Mouse (Mus musculus) natural killer cell, adult 2 months (primary cell): ENCODE results near the gene Trim56.
A peak's percentile ranks its signal among the peaks of the same experiment; 100 is the strongest.

ENCODE experiments used
- DNase-seq, 2 experiments: peaks; one replicate each; pipeline ENCODE4 v3.0.0; 2022; ENCODE audit warnings: low spot score in 2 of 2

Trim56 gene

DNA sequence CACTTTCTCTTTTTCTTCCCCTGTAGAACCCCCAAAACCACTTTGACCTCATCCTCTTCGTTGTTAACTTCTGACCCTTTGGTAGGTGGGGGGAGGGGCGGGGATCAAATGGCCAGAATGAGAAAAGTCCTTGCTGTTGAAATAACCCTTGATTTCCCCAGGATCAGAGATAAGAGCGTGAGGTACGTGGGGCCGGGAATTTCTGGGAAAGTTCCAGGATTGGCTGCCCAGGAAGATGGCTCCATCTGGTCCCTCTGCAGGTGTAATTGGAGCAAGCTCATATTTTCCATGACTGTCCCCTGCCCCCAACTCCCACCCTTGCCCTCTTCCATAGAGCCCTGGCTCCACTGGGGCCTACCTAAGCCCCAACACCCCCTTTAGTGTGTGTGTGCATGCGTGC is 40.3 kb downstream of the Trim56 start:
- no peak for DNase-seq

DNA sequence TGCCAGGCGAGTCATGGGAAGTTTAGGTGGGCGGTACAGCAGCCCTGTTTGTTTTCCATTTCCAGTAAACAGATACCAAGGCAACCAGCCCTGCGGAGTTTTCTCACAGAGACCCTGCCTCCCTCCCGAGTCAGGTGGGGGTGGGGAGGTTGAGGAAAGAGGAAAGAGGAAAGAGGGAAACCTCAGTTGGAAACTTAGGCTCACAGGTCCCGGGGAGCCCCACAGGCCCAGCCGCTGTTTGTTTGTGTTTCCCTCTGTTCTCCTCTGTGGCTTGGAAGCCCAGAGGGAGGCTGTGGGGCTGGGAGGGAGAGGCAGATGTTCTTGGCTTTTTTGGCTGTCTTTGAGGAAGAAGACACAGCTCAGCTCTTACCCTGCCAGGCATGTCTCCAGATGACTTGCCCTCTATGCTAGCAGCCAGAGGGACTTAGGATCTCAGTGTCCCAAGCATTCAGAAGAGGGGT is 41.8 kb downstream of the Trim56 start:
- DNase-seq, result no peak

DNA sequence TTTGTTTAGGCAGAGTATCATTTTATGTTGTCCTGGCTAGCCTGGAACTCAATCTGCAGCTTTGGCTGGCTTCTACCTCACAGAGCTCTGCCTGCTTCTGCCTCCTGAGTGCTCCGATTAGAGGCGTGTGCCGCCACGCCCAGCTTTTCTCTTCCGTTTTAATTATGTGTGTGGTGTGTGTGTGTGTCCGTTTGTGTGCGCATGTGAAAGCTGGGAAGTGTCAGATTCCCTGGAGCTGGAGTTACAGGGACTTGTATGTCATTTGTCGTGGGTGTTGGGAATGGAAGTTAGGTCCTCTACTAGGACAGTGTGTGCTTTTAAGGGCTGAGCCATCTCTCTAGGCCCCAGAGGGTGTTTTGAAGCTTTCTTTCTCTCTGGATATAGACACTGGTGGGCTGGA is 42.9 kb downstream of the Trim56 start:
- DNase-seq, result no peak

DNA sequence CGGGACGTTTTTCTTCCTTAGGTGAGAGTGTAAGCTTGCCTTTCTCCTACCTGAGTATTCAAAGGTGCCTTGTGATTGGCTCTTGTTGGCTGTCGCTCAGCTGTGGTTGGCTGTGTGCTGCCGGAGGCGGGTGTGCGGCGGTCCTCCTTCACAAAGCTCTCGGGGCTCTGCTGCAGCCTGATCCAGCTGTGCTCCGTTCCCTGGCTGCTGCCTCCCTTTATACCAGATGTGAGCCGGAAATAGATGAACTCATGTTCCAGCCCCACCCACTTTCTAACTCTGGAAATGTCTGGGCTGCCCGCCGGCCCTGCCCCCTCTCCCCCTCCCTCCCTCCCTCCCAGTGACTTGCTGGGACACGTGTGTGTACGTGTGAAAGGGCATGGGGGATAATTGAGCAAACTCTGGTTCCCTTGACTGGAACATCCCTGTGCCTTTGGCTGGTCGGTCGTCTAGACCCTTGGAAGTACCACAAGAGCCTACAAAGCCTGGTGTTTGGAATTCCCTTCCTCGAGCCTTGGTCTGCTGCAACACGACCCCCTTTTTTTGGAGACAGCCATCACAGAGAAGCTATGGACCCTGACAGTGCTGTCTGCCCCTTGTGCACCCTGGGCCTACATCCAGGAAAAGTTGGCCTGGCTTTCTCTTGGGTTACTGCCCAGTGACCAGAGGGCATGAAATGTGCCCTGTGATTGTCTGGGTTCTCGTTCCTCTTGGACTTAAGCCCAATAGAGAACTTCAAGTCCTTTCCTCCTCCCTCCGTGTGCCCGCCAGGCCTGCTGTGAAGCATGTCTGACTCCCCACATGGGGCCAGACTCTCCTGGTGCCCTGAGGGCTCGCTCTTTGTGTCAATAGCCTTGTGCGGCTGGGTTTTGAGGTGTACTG is 43.7 kb downstream of the Trim56 start, which contains the start of gene Serpine1:
Gene Serpine1, minus strand, starts transcription at position 190 of the 882 bp plus-strand sequence.
- DNase-seq, result no peak

DNA sequence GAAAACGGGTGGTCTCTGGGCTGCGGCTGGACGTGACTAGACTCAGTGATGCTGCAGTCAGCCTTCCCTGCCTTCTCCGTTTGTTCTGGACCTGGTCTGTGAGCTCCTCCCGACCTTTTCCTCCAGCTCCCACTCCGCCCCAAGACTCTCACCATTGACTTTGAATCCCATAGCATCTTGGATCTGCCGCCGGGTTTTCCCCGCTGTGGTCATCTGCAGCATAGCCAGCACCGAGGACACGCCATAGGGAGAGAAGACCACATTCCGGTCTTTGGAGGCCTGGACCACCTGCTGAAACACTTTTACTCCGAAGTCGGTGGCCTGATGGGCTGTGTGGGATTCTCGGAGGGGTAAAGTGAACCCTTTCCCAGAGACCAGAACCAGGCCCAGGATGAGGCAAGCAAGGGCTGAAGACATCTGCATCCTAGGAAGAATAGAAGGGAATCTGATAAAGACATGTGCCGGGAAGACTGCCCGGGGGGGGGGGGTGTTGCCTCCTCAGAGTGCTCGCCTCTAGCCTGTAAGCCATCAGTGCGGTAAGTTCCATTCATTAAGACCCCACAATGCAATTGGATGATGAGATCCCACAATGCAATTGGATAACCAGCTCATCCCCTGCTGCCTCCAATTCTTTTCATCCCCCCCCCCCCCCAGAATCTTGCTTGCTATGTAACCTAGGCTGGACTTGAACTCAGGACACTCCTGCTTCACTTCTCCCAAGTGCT is 45.0 kb downstream of the Trim56 start:
- DNase-seq, result no peak

DNA sequence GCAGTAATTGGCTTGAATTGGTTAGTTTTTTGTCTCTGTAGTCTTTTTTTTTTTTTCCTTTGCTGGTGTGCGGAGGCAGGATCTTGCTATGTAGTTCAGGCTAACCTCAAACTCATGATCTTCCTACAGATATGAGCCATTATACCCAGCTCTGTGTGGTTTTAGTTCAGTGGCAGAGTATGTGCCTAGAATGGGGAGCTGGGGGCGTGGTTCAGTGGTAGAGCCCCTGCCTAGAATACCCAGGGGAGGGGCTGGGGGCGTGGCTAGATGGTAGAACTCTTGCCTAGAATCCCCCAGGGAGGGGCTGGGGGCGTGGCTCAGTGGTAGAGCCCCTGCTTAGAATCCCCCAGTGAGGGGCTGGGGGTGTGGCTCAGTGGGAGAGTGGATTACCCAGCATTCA is 47.3 kb downstream of the Trim56 start:
- no peak for DNase-seq

DNA sequence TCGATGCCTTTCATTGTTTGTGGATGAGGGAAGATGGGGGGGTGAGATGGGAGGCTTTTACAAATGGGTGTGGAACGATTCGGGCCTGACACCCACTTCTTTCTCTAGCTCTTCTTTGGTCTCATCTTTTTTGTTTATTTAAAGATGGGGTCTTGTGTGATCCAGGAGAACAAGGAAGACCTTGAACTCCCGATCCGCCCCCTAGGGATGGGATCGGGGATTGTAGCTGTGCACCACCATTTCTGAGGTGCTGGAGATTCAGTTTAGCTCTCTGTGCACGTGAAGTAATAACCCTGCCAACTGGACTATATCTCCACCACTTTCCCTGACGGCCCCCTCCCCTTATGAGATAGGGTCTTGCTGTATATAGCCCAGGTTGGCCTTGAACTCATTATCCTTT is 50.1 kb downstream of the Trim56 start:
- DNase-seq, result no peak

DNA sequence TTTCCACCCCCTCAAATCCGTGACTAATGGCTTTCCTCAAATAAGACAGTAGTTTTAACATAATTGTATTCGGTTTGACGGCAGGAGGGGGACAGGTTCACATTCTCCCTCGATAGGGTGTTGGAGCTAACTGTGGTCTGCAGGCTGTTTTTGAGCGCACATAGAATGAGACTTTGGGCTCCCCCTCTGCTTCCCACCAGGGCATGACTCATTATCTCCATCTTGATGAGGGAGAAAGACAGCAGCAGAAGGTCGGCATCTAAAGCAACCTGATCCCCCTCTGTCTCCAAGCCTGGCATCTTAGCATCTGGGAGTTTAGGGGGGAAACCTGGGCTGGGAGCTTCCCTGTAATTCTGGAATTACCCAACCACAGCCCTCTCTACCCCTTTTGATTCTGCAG is 50.6 kb downstream of the Trim56 start:
- no peak for DNase-seq

DNA sequence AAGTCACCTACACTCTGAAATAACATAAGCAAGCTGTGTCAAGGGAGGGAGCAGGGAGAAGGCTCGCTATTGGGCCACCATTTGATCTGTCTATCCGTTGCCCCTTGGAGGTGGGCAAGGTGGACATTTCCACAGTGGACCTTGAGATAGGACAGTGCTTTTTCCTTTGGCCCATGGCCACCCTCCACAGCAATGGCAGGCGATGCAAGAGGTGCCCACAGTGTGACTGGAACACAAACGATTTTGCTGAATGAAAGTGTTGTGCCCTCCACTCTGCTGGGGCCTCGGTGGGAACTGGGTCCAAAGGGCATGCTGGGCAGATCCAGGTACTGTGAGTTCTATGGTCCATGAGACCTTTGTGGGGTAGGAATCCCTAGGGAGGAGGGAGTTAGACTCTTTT is 53.4 kb downstream of the Trim56 start:
- DNase-seq, result no peak

DNA sequence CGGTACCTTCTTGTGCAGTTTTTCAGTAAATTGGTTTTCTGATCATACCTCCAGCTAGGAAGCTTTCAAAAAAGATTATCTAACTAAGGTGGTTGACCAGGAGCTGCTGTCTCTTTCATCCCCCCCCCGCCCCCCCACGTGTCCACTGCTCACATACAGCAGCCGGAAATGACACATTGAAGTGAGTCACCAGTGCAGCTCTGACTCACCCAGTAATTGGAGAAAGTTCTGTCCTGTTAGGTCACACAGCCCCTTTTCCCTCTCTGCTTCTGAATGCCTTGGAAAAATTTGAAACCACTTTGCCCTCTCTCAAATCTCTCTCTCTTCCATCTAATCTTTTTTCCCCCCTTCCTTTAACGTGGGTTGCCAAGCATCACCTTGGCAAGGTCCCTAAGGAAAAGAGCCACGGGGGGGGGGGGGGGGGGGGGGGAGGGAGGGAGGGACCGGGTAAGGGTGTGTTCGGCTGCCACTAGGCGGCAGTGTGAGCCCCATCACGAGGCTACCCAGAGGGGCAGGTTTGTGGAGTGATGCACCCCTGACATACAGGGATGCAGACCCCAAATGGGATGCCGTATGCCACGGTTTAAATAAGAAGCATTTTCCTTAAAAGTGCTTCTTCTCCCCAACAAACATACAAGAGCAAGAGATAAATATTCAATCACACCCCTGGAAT is 54.1 kb downstream of the Trim56 start:
- DNase-seq, result peak; percentile 46 to 54
